Mouse (Mus musculus) midbrain, embryonic 16.5 days (tissue): Measurements from ENCODE around the gene Mrpl21. TPM values are rescaled to one million over a fixed set of nuclear protein-coding genes. Genes with fewer than 3 reads are reported as not detected.

ENCODE experiments used
- microRNA-seq: library from miRNA; unstranded; fragments of <30 nt; microRNA quantifications from one replicate; pipeline ENCODE4, GENCODE M21; 2017
- polyA plus RNA-seq: library from polyadenylated mRNA; unstranded; fragments of >200 nt; fragmentation: Nextera tagmentation; extraction: Ambion mirVana; gene quantifications from 2 replicates; pipeline ENCODE4 v1.2.1, GENCODE M21; 2015

Mrpl21 gene
- polyA plus RNA-seq, 1 experiment from 2014 or later: 93.9 TPM

Small RNA genes within 50 kb of the gene (microRNA-seq; reads per million reads assigned to microRNA genes)
- not detected for gene Mir6984

Other genes starting within 250 kb of the Mrpl21 start
- 10.8 and 11.2 TPM in 2 replicates for gene Ighmbp2, start 116 bp downstream of the Mrpl21 start, polyA plus RNA-seq
- gene Cpt1a, start 39.4 kb downstream of the Mrpl21 start, polyA plus RNA-seq: 14.9 and 15.1 TPM in 2 replicates
- 0.81 and 0.84 TPM in 2 replicates for gene Tesmin, start 106.0 kb downstream of the Mrpl21 start, polyA plus RNA-seq
- 15.6 and 16.6 TPM in 2 replicates for gene Gal, start 131.6 kb downstream of the Mrpl21 start, polyA plus RNA-seq